Mouse (Mus musculus): ENCODE results near the gene Rbm41.

The Rbm41 gene

GRCm38 (mm10) chrX:139997740-139998690 lies at the start of gene Rbm41:
Rbm41 (minus strand) TSS chrX:139998595.
- CTCF ChIA-PET = no interaction called here

- CTCF ChIA-PET = no interaction called here
These were observed 283 bp upstream of the Rbm41 start for GRCm38 (mm10) chrX:139998691-139999065.

- CTCF ChIA-PET = no interaction called here
These were observed 16.3 kb downstream of the Rbm41 start for GRCm38 (mm10) chrX:139982115-139982514.

GRCm38 (mm10) chrX:139933507-139933906 lies 64.9 kb downstream of the Rbm41 start:
- CTCF ChIA-PET = no interaction called here

GRCm38 (mm10) chrX:139932472-139932871 lies 65.9 kb downstream of the Rbm41 start:
- CTCF ChIA-PET = no interaction called here

GRCm38 (mm10) chrX:139920572-139920971 lies 77.8 kb downstream of the Rbm41 start:
- CTCF ChIA-PET = no interaction called here

GRCm38 (mm10) chrX:139891387-139891786 lies 107.0 kb downstream of the Rbm41 start:
- CTCF ChIA-PET = no interaction called here

- CTCF ChIA-PET = no interaction called here
These were observed 115.2 kb downstream of the Rbm41 start for GRCm38 (mm10) chrX:139883221-139883620.

- CTCF ChIA-PET = no interaction called here
These were observed 120.5 kb downstream of the Rbm41 start for GRCm38 (mm10) chrX:139877936-139878335.

GRCm38 (mm10) chrX:139877105-139877504 lies 121.3 kb downstream of the Rbm41 start:
- CTCF ChIA-PET = no interaction called here

GRCm38 (mm10) chrX:139870938-139871791 lies 127.2 kb downstream of the Rbm41 start, which contains the start of gene Morc4:
Morc4 (minus strand) TSS chrX:139871677.
- CTCF ChIA-PET = no interaction called here

GRCm38 (mm10) chrX:139870300-139870711 lies 128.1 kb downstream of the Rbm41 start:
- CTCF ChIA-PET = no interaction called here

- CTCF ChIA-PET = no interaction called here
These were observed 139.0 kb downstream of the Rbm41 start for GRCm38 (mm10) chrX:139859402-139859801.

- CTCF ChIA-PET = no interaction called here
These were observed 143.6 kb downstream of the Rbm41 start for GRCm38 (mm10) chrX:139854795-139855194.

GRCm38 (mm10) chrX:139841091-139841490 lies 157.3 kb downstream of the Rbm41 start:
- CTCF ChIA-PET = interaction anchor here (0.6 kb wide), 1 partner anchor 28 kb away, joined by 4 read pairs; no protein-coding TSS in a partner anchor
